Mouse (Mus musculus) embryonic facial prominence, embryonic 10.5 days (tissue): ENCODE measurements around the gene Tecpr2. TPM values are rescaled to one million over a fixed set of nuclear protein-coding genes. Genes with fewer than 3 reads are reported as not detected.

Experiments used
- DNase-seq: peaks from one replicate; pipeline ENCODE4 v3.0.0-alpha.2; 2017; ENCODE audit warnings: low spot score
- H3K27ac ChIP-seq: fragments of 300-500 bp; sonication (generic); replicated peaks from 2 replicates; pipeline ENCODE4 v1.5.1; 2016; ENCODE audit warnings: mild to moderate bottlenecking
- H3K27me3 ChIP-seq: fragments of 300-500 bp; sonication (generic); replicated peaks from 2 replicates; pipeline ENCODE4 v1.6.1; 2016; ENCODE audit warnings: low read depth, mild to moderate bottlenecking; ENCODE audit not compliant: poor library complexity, severe bottlenecking
- H3K36me3 ChIP-seq: fragments of 300-500 bp; sonication (generic); replicated peaks from 2 replicates; pipeline ENCODE4 v1.6.1; 2016; ENCODE audit warnings: mild to moderate bottlenecking, moderate library complexity
- H3K4me1 ChIP-seq: fragments of 300-500 bp; sonication (generic); 2 replicates; pipeline ENCODE4 v1.6.1; 2016
- H3K4me3 ChIP-seq: fragments of 300-500 bp; sonication (generic); 2 replicates; pipeline ENCODE4 v1.5.1; 2016; ENCODE audit warnings: mild to moderate bottlenecking, moderate library complexity
- H3K9me3 ChIP-seq: fragments of 300-500 bp; sonication (generic); 2 replicates; pipeline ENCODE4 v1.6.1; 2016; ENCODE audit warnings: mild to moderate bottlenecking
- WGBS: fragments of 180-500 bp; shearing (Covaris S2); methylation state at CpG from one replicate; pipeline ENCODE4 v1.1.7; 2016; 5-methylcytosine and 5-hydroxymethylcytosine counted together
- polyA plus RNA-seq: library from polyadenylated mRNA; unstranded; fragments of >200 nt; fragmentation: Nextera tagmentation; extraction: Ambion mirVana; gene quantifications from 2 replicates; pipeline ENCODE4 v1.2.1, GENCODE M21; 2016

The Tecpr2 gene
- polyA plus RNA-seq, 1 experiment from 2014 or later: 6.2 TPM

GRCm38 (mm10) chr12:110976589-110977344, 87.7 kb downstream of the Tecpr2 start:
- 0 out of 2 replicates have a peak overlapping the region, but pooled peaks have one; percentile 14 for H3K27ac ChIP-seq
- peaks cover 37% of the 10 kb centered on the region for H3K27me3 ChIP-seq
- H3K4me1 ChIP-seq: peaks cover 16% of the 10 kb centered on the region
- H3K4me3 ChIP-seq: peak overlapping the region; percentile 76; the same call in 1 of the 2 replicates
- DNase-seq: no peak
- peaks cover 51% of the 10 kb centered on the region for H3K36me3 ChIP-seq
- H3K9me3 ChIP-seq: peaks cover 3% of the 10 kb centered on the region; the same call in 1 of the 2 replicates
- WGBS: 91% methylated on average over 60 of the region's 60 CpGs

- H3K4me3 ChIP-seq: peak overlapping the region; percentile 76; the same call in 1 of the 2 replicates
- H3K9me3 ChIP-seq: peaks cover 3% of the 10 kb centered on the region; the same call in 1 of the 2 replicates
- H3K36me3 ChIP-seq: peaks cover 51% of the 10 kb centered on the region
- no peak for DNase-seq
- H3K27me3 ChIP-seq: peaks cover 37% of the 10 kb centered on the region
- no peak overlapping the region for H3K27ac ChIP-seq
- peaks cover 16% of the 10 kb centered on the region for H3K4me1 ChIP-seq
- WGBS: 92% methylated on average over 18 of the region's 18 CpGs
These were observed 88.3 kb downstream of the Tecpr2 start for GRCm38 (mm10) chr12:110977345-110977733.

GRCm38 (mm10) chr12:110977896-110978606, 89.0 kb downstream of the Tecpr2 start:
- Histone ChIP-seq H3K9me3 (peaks cover 3% of the 10 kb centered on the region; the same call in 1 of the 2 replicates), H3K36me3 (peaks cover 45% of the 10 kb centered on the region), H3K27me3 (peaks cover 37% of the 10 kb centered on the region), H3K4me3 (peak overlapping the region; percentile 76), H3K4me1 (peaks cover 16% of the 10 kb centered on the region), H3K27ac (peak overlapping the region; percentile 89)
- no peak for DNase-seq
- WGBS: 47% methylated on average over 14 of the region's 14 CpGs

- Histone ChIP-seq H3K27me3 (peaks cover 37% of the 10 kb centered on the region), H3K4me1 (peaks cover 16% of the 10 kb centered on the region), H3K9me3 (peaks cover 3% of the 10 kb centered on the region; the same call in 1 of the 2 replicates), H3K4me3 (peak within 1 kb of the TSS; percentile 76), H3K36me3 (peaks cover 37% of the 10 kb centered on the region), H3K27ac (peak within 1 kb of the TSS; percentile 89)
- DNase-seq: peak; percentile 98
- under 1% methylated on average over 90 of the region's 90 CpGs for WGBS
These were observed 89.7 kb downstream of the Tecpr2 start, which contains the start of gene Ankrd9 for GRCm38 (mm10) chr12:110978607-110979406. Gene Ankrd9, minus strand, starts transcription at chr12:110979040.

- H3K27me3 ChIP-seq: peaks cover 37% of the 10 kb centered on the region
- DNase-seq: no peak
- peaks cover 16% of the 10 kb centered on the region for H3K4me1 ChIP-seq
- H3K27ac ChIP-seq: peak overlapping the region; percentile 89; the same call in 1 of the 2 replicates
- 81% methylated on average over 3 of the region's 3 CpGs for whole genome bisulfite sequencing
- peak overlapping the region; percentile 76 for H3K4me3 ChIP-seq
- H3K36me3 ChIP-seq: peaks cover 27% of the 10 kb centered on the region
- H3K9me3 ChIP-seq: peaks cover 3% of the 10 kb centered on the region; the same call in 1 of the 2 replicates
These were observed 90.7 kb downstream of the Tecpr2 start for GRCm38 (mm10) chr12:110979808-110980207.

- no peak for DNase-seq
- peaks cover 3% of the 10 kb centered on the region; the same call in 1 of the 2 replicates for H3K9me3 ChIP-seq
- WGBS: 70% methylated on average over 3 of the region's 3 CpGs
- peaks cover 16% of the 10 kb centered on the region for H3K4me1 ChIP-seq
- no peak overlapping the region for H3K4me3 ChIP-seq
- H3K27ac ChIP-seq: no peak overlapping the region
- H3K27me3 ChIP-seq: peaks cover 33% of the 10 kb centered on the region
- H3K36me3 ChIP-seq: peaks cover 8% of the 10 kb centered on the region
These were observed 92.7 kb downstream of the Tecpr2 start for GRCm38 (mm10) chr12:110981736-110982135.

- WGBS: 70% methylated on average over 8 of the region's 8 CpGs
- H3K27me3 ChIP-seq: peaks cover 20% of the 10 kb centered on the region
- H3K9me3 ChIP-seq: no peaks in the 10 kb centered on the region
- no peak overlapping the region for H3K27ac ChIP-seq
- DNase-seq: no peak
- no peaks in the 10 kb centered on the region for H3K36me3 ChIP-seq
- no peak overlapping the region for H3K4me3 ChIP-seq
- peaks cover 11% of the 10 kb centered on the region for H3K4me1 ChIP-seq
These were observed 94.0 kb downstream of the Tecpr2 start for GRCm38 (mm10) chr12:110983083-110983482.

GRCm38 (mm10) chr12:110983714-110984113, 94.7 kb downstream of the Tecpr2 start:
- 91% methylated on average over 8 of the region's 8 CpGs for WGBS

GRCm38 (mm10) chr12:110984598-110984997, 95.5 kb downstream of the Tecpr2 start:
- H3K27me3 ChIP-seq: peaks cover 16% of the 10 kb centered on the region
- H3K36me3 ChIP-seq: no peaks in the 10 kb centered on the region
- H3K4me3 ChIP-seq: no peak overlapping the region
- WGBS: 68% methylated on average over 4 of the region's 4 CpGs
- DNase-seq: no peak
- H3K27ac ChIP-seq: no peak overlapping the region
- H3K9me3 ChIP-seq: no peaks in the 10 kb centered on the region
- H3K4me1 ChIP-seq: peaks cover under 1% of the 10 kb centered on the region; the same call in 1 of the 2 replicates

More at GRCm38 (mm10) chr12:110983714-110984113, 94.7 kb downstream of the Tecpr2 start:
- Histone ChIP-seq H3K9me3 (no peaks in the 10 kb centered on the region), H3K36me3 (no peaks in the 10 kb centered on the region), H3K27me3 (peaks cover 17% of the 10 kb centered on the region), H3K4me1 (peaks cover 6% of the 10 kb centered on the region), H3K4me3 (no peak overlapping the region), H3K27ac (0 out of 2 replicates have a peak overlapping the region, but pooled peaks have one; percentile 20)
- DNase-seq: no peak

- WGBS: 81% methylated on average over 9 of the region's 9 CpGs
- H3K27me3 ChIP-seq: peaks cover 11% of the 10 kb centered on the region; the same call in 1 of the 2 replicates
- H3K4me1 ChIP-seq: no peaks in the 10 kb centered on the region
- H3K4me3 ChIP-seq: no peak overlapping the region
- no peak for DNase-seq
- H3K27ac ChIP-seq: no peak overlapping the region
- no peaks in the 10 kb centered on the region for H3K9me3 ChIP-seq
- no peaks in the 10 kb centered on the region for H3K36me3 ChIP-seq
These were observed 96.1 kb downstream of the Tecpr2 start for GRCm38 (mm10) chr12:110985141-110985540.

- Histone ChIP-seq H3K27ac (no peak overlapping the region), H3K4me1 (peaks cover 8% of the 10 kb centered on the region), H3K27me3 (no peaks in the 10 kb centered on the region), H3K9me3 (no peaks in the 10 kb centered on the region), H3K36me3 (no peaks in the 10 kb centered on the region), H3K4me3 (no peak overlapping the region)
- DNase-seq: no peak
- 85% methylated on average over 11 of the region's 11 CpGs for WGBS
These were observed 97.7 kb downstream of the Tecpr2 start for GRCm38 (mm10) chr12:110986536-110987425.
